Mouse (Mus musculus): ENCODE results near the gene 4930522H14Rik. TPM values are rescaled to one million over a fixed set of nuclear protein-coding genes. Genes with fewer than 3 reads are reported as not detected.

The 4930522H14Rik gene
- total and polyA plus RNA-seq, 2 experiments from 2014 or later, result not detected

DNA sequence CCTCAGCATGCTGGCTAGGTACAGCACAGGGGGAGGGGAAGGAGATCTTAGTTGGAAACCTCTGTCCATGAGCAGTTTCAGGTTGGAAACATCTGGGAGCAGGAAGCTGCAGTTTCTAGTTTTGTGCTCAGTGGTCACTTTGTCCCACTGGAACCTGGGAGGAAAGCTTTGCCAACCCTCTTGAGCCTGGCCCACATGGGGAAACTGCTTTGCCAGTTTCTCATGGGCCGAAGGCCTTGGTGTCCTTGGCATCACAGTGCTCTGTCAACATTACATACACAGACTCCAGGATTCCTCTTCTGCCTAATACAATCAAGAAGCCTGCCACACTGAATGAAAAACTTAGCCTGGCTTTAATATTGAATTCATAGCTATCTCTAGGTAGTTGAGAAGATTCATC lies 48.4 kb downstream of the 4930522H14Rik start:
- Histone ChIP-seq H3K36me3 (replicated peaks; ENCODE audit: control insufficient read depth, insufficient read depth, low read length) (no peaks in the 10 kb centered on the region), H3K9me3 (replicated peaks; ENCODE audit: control insufficient read depth, low read length) (no peaks in the 10 kb centered on the region), H3K4me3 (ENCODE audit: low read depth, low read length) (no peak overlapping the region), H3K4me2 (ENCODE audit: low read depth, low read length) (no peak overlapping the region), H3K27me3 (ENCODE audit: control insufficient read depth, insufficient read depth, low read length) (no peaks in the 10 kb centered on the region), H3K9ac (replicated peaks; ENCODE audit: low read depth, low read length) (no peak overlapping the region), H3K4me1 (ENCODE audit: control insufficient read depth, insufficient read depth) (no peaks in the 10 kb centered on the region), H3K27ac (ENCODE audit: low read depth) (no peak overlapping the region)
- no peak for TF ChIP-seq CTCF (IDR thresholded peaks at IDR 0.05; ENCODE audit: low read depth)
- TF ChIP-seq EP300 (IDR thresholded peaks at IDR 0.05; ENCODE audit: low read depth), result no peak
- DNase-seq (ENCODE audit: low spot score) (no peak), ATAC-seq (ENCODE audit: insufficient read depth, low read depth) (no peak)
- 82% methylated on average over 1 of the region's 1 CpGs for WGBS

DNA sequence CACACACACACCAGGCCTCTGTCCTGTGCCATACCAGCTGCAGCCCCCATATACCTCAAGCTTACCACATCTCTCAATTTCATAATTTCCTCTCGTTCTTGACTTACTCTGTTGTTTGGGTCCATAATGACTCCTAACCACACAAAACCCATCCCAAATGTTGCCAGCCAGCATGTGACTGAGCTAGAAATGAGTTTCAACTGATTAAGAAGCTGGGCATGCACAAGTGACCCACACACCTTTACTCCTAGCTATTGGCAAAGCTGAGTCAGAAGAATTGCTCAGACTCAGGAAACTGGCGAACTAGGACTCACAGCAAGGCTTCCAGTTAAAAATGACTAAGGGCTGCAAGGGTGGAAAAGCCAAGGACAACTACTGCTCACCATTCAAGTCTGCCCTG lies 49.7 kb downstream of the 4930522H14Rik start:
- WGBS, result 76% methylated on average over 2 of the region's 2 CpGs
- Histone ChIP-seq H3K4me3 (ENCODE audit: low read depth, low read length) (no peak overlapping the region), H3K36me3 (replicated peaks; ENCODE audit: control insufficient read depth, insufficient read depth, low read length) (no peaks in the 10 kb centered on the region), H3K27ac (ENCODE audit: low read depth) (no peak overlapping the region), H3K9ac (replicated peaks; ENCODE audit: low read depth, low read length) (no peak overlapping the region), H3K9me3 (replicated peaks; ENCODE audit: control insufficient read depth, low read length) (no peaks in the 10 kb centered on the region), H3K27me3 (ENCODE audit: control insufficient read depth, insufficient read depth, low read length) (no peaks in the 10 kb centered on the region), H3K4me2 (ENCODE audit: low read depth, low read length) (no peak overlapping the region), H3K4me1 (ENCODE audit: control insufficient read depth, insufficient read depth) (no peaks in the 10 kb centered on the region)
- no peak for ATAC-seq (ENCODE audit: insufficient read depth, low read depth)
- no peak for DNase-seq (ENCODE audit: low spot score)
- TF ChIP-seq CTCF (IDR thresholded peaks at IDR 0.05; ENCODE audit: low read depth) (no peak), EP300 (IDR thresholded peaks at IDR 0.05; ENCODE audit: low read depth) (no peak)

DNA sequence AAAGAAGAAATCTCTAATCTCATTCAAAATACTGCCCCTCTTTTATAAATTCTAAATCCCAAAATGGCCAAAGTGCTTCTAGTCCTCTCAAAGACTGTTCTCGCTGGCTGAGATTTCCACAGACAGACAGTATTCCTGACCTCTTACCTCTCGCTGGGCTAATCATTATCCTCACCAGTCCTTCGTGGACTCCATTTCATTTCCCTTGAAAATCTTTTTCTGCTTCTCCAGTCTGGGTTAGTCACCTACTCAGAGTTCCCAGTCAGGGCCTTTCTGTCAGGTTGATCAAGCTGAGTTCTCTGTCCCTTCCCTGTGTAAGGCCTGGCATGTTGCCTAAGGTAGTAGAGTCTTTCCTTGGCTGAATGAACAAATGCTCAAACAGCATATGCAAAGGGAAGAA lies 53.6 kb downstream of the 4930522H14Rik start:
- no peak overlapping the region for H3K4me3 ChIP-seq (ENCODE audit: low read depth, low read length)
- WGBS, result 85% methylated on average over 3 of the region's 3 CpGs

DNA sequence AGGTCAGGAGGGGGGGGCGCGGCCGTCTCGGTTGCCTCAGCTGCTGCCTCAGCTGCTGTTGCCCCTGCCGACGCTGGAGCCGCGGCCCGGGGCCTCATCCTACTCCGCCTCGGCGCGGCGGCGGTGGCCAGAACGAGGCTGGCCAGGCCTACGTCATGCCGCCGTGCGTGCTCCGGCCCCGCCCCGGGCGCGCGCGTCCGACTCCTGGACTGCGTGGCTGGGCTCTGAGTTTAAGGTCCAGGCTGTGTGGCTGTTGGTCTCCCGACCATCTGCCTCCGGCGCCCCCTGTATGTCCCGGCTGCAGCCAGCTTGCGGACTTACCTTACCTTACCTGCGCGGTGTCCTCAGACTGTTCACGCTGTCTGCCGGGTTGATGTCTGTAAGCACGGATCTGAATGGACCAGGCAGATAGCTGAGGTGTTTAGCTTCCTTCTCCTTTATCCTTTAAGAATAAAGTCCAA lies 54.5 kb downstream of the 4930522H14Rik start:
- peak overlapping the region; percentile 94 for H3K27ac ChIP-seq (ENCODE audit: low read depth)
- DNase-seq (ENCODE audit: low spot score) (peak; percentile 92), ATAC-seq (ENCODE audit: insufficient read depth, low read depth) (peak; percentile 99)
- H3K27me3 ChIP-seq (ENCODE audit: control insufficient read depth, insufficient read depth, low read length), result no peaks in the 10 kb centered on the region
- peaks cover 13% of the 10 kb centered on the region for H3K4me1 ChIP-seq (ENCODE audit: control insufficient read depth, insufficient read depth)
- 0 out of 2 replicates have a peak, but pooled peaks cover 8% of the 10 kb centered on the region for H3K36me3 ChIP-seq (replicated peaks; ENCODE audit: control insufficient read depth, insufficient read depth, low read length)
- H3K4me3 ChIP-seq (ENCODE audit: low read depth, low read length), result peak overlapping the region; percentile 99
- peak overlapping the region; percentile 85 for H3K4me2 ChIP-seq (ENCODE audit: low read depth, low read length)
- H3K9ac ChIP-seq (replicated peaks; ENCODE audit: low read depth, low read length), result peak overlapping the region; percentile 99
- 0% methylated on average over 38 of the region's 39 CpGs for WGBS
- TF ChIP-seq CTCF (IDR thresholded peaks at IDR 0.05; ENCODE audit: low read depth) (0 out of 2 replicates have a peak, but pooled peaks have one; percentile 15), EP300 (IDR thresholded peaks at IDR 0.05; ENCODE audit: low read depth) (no peak)
- H3K9me3 ChIP-seq (replicated peaks; ENCODE audit: control insufficient read depth, low read length), result no peaks in the 10 kb centered on the region

More for the DNA sequence above, 53.6 kb downstream of the 4930522H14Rik start:
- Histone ChIP-seq H3K9ac (replicated peaks; ENCODE audit: low read depth, low read length) (no peak overlapping the region), H3K4me2 (ENCODE audit: low read depth, low read length) (no peak overlapping the region), H3K36me3 (replicated peaks; ENCODE audit: control insufficient read depth, insufficient read depth, low read length) (0 out of 2 replicates have a peak, but pooled peaks cover 3% of the 10 kb centered on the region), H3K27me3 (ENCODE audit: control insufficient read depth, insufficient read depth, low read length) (no peaks in the 10 kb centered on the region), H3K4me1 (ENCODE audit: control insufficient read depth, insufficient read depth) (peaks cover 13% of the 10 kb centered on the region), H3K9me3 (replicated peaks; ENCODE audit: control insufficient read depth, low read length) (no peaks in the 10 kb centered on the region), H3K27ac (ENCODE audit: low read depth) (no peak overlapping the region)
- TF ChIP-seq EP300 (IDR thresholded peaks at IDR 0.05; ENCODE audit: low read depth), result no peak
- no peak for TF ChIP-seq CTCF (IDR thresholded peaks at IDR 0.05; ENCODE audit: low read depth)
- DNase-seq (ENCODE audit: low spot score) (no peak), ATAC-seq (ENCODE audit: insufficient read depth, low read depth) (no peak)

DNA sequence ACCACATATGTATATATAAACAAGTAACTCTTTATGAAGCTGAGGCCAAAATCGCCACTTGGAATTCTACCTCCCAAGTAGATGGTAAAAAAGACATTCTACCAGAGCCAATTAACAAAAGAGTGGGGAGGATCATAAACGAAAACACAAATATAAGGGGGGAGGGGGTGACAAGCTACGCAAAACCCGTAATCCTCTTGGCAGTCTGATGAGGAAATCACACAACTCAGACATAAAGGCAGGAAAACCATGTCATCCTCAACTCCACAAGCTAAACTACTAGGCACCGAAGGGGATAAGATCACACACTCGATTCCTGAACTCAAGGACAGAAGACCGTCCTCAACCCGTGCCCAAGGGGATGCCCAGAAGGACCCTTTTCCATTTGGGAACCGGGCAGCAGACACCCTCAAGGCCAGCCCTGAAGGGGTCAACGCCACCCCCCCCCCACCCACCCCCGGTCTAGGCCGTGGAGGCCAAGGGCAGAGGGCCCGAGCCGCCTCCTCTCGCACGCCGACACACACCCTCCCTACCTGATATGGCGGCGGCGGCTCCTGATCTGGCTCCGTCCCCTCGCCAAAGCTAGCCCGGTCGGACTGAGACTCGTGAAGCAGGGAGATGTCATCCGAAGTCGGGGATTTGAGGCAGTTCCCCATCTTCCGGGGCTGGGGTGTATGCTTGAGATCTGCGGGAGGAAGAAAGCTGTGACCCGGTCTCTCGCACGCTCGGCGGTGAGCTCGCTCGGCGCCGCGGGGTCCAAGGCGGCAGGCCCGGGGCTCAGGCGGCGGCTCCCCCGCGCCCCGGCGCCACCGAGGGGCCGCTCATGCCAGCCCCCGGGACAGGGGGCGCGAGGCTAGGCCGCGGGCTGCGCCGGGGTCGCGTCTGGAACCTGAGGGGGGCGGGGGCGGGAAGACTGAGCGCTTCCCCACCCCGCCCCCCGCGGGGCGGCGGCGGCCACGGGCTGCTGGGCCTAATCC lies 55.2 kb downstream of the 4930522H14Rik start:
- peak; percentile 76 for ATAC-seq (ENCODE audit: insufficient read depth, low read depth)
- Histone ChIP-seq H3K27ac (ENCODE audit: low read depth) (peak overlapping the region; percentile 94), H3K27me3 (ENCODE audit: control insufficient read depth, insufficient read depth, low read length) (no peaks in the 10 kb centered on the region), H3K4me3 (ENCODE audit: low read depth, low read length) (peak overlapping the region; percentile 99), H3K9me3 (replicated peaks; ENCODE audit: control insufficient read depth, low read length) (no peaks in the 10 kb centered on the region), H3K36me3 (replicated peaks; ENCODE audit: control insufficient read depth, insufficient read depth, low read length) (0 out of 2 replicates have a peak, but pooled peaks cover 8% of the 10 kb centered on the region), H3K9ac (replicated peaks; ENCODE audit: low read depth, low read length) (peak overlapping the region; percentile 99), H3K4me1 (ENCODE audit: control insufficient read depth, insufficient read depth) (peaks cover 13% of the 10 kb centered on the region), H3K4me2 (ENCODE audit: low read depth, low read length) (peak overlapping the region; percentile 85)
- TF ChIP-seq EP300 (IDR thresholded peaks at IDR 0.05; ENCODE audit: low read depth), result no peak
- peak; percentile 48 for DNase-seq (ENCODE audit: low spot score)
- WGBS, result under 1% methylated on average over 57 of the region's 68 CpGs
